Mouse (Mus musculus) heart, embryonic 14.5 days (tissue): ENCODE measurements at regions not wholly inside any gene's neighbourhood (a gene's known extent, or its start where the extent isn't known, plus 50 kb on each side); places are given as distances from the start of the nearest gene placed in this dataset.

ENCODE experiments used
- ATAC-seq: fragments of 200-750 bp; cut with Nextera tagmentation; 2 replicates; pipeline ENCODE4 v1.8.0; 2017; ENCODE audit warnings: low read depth, moderate TSS enrichment; ENCODE audit not compliant: insufficient number of reproducible peaks, insufficient read depth, low FRiP score
- H3K27ac ChIP-seq, 2 experiments: fragments of 200-500 bp in 1 of 2; fragments of 300-500 bp in 1 of 2; sonication (generic) in 1 of 2; replicated peaks in 1 of 2; 2 replicates each; pipeline ENCODE4 v1.5.1; 2012 to 2014; ENCODE audit warnings: low read depth in 2 of 2, low read length in 2 of 2, control low read depth in 1 of 2, mild to moderate bottlenecking in 1 of 2, mixed read lengths in 1 of 2; ENCODE audit not compliant: control insufficient read depth in 1 of 2, insufficient read depth in 1 of 2
- H3K27me3 ChIP-seq: fragments of 300-500 bp; sonication (generic); 2 replicates; pipeline ENCODE4 v1.6.1; 2014; ENCODE audit warnings: mild to moderate bottlenecking, low read length, control low read depth; ENCODE audit not compliant: control insufficient read depth, insufficient read depth
- H3K36me3 ChIP-seq: fragments of 300-500 bp; sonication (generic); 2 replicates; pipeline ENCODE4 v1.6.1; 2014; ENCODE audit warnings: mild to moderate bottlenecking, control low read depth, low read length, mixed read lengths; ENCODE audit not compliant: control insufficient read depth, insufficient read depth
- H3K4me1 ChIP-seq, 2 experiments: fragments of 200-500 bp in 1 of 2; fragments of 300-500 bp in 1 of 2; sonication (generic) in 1 of 2; 2 replicates each; pipeline ENCODE4 v1.6.1; 2012 to 2014; ENCODE audit warnings: low read length in 2 of 2, control low read depth in 1 of 2, mixed read lengths in 1 of 2; ENCODE audit not compliant: control insufficient read depth in 2 of 2, insufficient read depth in 2 of 2
- H3K4me2 ChIP-seq: fragments of 300-500 bp; sonication (generic); 2 replicates; pipeline ENCODE4 v1.6.1; 2014; ENCODE audit warnings: mild to moderate bottlenecking, low read length
- H3K4me3 ChIP-seq, 2 experiments: fragments of 200-500 bp in 1 of 2; fragments of 300-500 bp in 1 of 2; sonication (generic) in 1 of 2; 2 replicates each; pipeline ENCODE4 v1.5.1; 2012 to 2014; ENCODE audit warnings: low read length in 2 of 2, mild to moderate bottlenecking in 2 of 2, control low read depth in 1 of 2, low read depth in 1 of 2, moderate library complexity in 1 of 2; ENCODE audit not compliant: control insufficient read depth in 1 of 2, insufficient read depth in 1 of 2
- H3K9ac ChIP-seq: fragments of 300-500 bp; sonication (generic); 2 replicates; pipeline ENCODE4 v1.6.1; 2014; ENCODE audit warnings: mild to moderate bottlenecking, low read length
- H3K9me3 ChIP-seq: fragments of 300-500 bp; sonication (generic); 2 replicates; pipeline ENCODE4 v1.6.1; 2016; ENCODE audit warnings: low read length, control low read depth; ENCODE audit not compliant: control insufficient read depth
- WGBS: fragments of 180-500 bp; shearing (Covaris S2); extraction: QIAGEN DNeasy Blood & Tissue Kit; methylation state at CpG from one replicate; pipeline ENCODE4 v1.1.7; 2014; 5-methylcytosine and 5-hydroxymethylcytosine counted together

DNA sequence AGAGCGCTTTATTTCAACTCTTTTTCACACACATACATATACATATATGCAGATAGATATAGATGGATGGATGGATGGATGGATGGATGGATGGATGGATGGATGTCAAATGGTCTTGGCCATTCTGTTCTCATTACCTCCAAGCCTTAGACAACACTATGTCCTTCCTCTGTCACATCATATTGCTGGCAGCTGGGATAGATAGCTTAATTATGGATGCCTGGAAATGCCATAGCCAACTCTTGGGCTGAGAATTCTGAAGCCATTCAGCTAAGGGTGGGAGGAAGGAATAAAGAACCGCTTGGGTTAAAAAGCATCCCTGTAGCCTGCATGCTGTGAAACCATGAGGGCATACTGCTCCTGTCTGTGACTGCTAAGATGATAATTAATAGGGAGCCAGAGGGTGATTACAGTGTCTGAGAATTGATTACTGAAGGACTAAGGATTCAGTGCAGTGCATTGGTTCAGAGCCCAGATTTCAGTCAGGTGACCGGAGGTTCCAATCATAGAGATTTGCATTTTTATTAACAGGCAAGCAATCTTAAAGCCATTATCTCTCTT, 290.5 kb upstream of the Sema6d start:
- no peak for ATAC-seq
- Histone ChIP-seq H3K4me2 (no peak overlapping the region), H3K4me1 (no peaks in the 10 kb centered on the region), H3K9ac (no peak overlapping the region), H3K4me3 (no peak overlapping the region), H3K9me3 (no peaks in the 10 kb centered on the region), H3K27me3 (no peaks in the 10 kb centered on the region), H3K36me3 (no peaks in the 10 kb centered on the region), H3K27ac (no peak overlapping the region)
- WGBS = 75% methylated on average over 3 of the region's 3 CpGs

GRCm38 (mm10) chr2:123805646-123806045, 284.1 kb upstream of the Sema6d start:
- WGBS = 79% methylated on average over 2 of the region's 2 CpGs
- Histone ChIP-seq H3K4me2 (no peak overlapping the region), H3K9me3 (no peaks in the 10 kb centered on the region)

DNA sequence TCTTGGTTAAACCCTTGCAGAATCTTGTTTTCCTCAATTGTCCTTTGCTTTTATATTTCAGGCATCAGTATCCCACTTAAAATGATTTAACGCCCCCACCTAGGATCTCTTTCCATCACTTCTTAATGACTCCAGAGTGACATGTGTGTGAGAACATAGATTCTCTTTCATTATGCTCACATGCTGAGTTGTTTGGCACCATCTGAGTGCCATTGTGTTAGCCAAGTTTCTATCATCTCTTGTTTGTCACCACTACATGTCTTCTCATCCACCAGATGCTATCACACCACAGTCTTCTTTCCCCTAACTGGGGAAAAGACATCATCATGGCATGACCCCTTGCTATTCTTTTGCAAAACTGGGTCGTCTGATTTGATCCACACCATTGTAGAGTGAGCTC, 283.4 kb upstream of the Sema6d start:
- no peaks in the 10 kb centered on the region for H3K9me3 ChIP-seq
- no peak for ATAC-seq
- no peak overlapping the region for H3K27ac ChIP-seq
- no peaks in the 10 kb centered on the region for H3K36me3 ChIP-seq
- 70% methylated on average over 2 of the region's 2 CpGs for WGBS
- no peaks in the 10 kb centered on the region for H3K4me1 ChIP-seq
- no peak overlapping the region for H3K4me2 ChIP-seq
- no peak overlapping the region for H3K9ac ChIP-seq
- no peaks in the 10 kb centered on the region for H3K27me3 ChIP-seq
- no peak overlapping the region for H3K4me3 ChIP-seq

More at GRCm38 (mm10) chr2:123805646-123806045, 284.1 kb upstream of the Sema6d start:
- H3K9ac ChIP-seq = no peak overlapping the region
- H3K4me3 ChIP-seq = no peak overlapping the region
- ATAC-seq = no peak
- H3K27ac ChIP-seq = no peak overlapping the region
- no peaks in the 10 kb centered on the region for H3K36me3 ChIP-seq
- no peaks in the 10 kb centered on the region for H3K27me3 ChIP-seq
- no peaks in the 10 kb centered on the region for H3K4me1 ChIP-seq

DNA sequence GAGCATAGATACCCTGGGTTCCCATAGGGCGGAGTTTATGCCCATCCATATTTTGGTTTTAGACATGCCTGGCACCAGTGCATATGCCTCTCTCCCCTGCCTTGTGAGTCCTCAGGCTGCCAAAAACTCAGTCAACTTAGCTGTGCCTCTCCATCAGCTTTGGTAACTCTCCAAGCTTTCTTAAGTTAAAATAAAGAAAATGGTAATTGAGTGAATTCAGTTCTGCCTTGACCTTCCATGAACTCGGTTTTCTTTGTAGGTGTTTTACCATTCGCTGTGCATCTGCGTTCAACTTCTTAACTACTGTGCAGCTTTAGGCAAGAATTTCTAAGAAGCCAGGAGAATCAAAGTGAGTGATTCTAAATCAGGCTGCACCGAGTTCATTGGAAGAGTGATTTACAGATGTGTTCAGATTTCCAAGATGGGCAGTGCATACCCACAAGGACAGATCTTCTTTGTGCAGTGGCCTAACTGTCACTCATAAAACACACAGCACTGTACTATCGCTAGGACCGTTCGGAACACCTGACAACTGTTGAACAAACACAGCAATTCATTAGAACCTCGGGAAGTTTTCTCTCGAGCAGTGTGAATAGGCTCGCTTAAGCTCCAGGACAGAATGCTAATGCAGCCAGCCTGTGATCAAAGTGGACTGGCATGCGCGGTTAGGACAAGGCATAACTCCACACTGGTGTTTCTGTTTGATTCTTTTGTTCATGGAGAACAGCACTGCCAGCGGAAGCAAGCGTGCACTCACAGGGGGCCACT, 276.4 kb upstream of the Sema6d start:
- H3K4me3 ChIP-seq = no peak overlapping the region
- ATAC-seq = no peak
- H3K9ac ChIP-seq = no peak overlapping the region
- H3K9me3 ChIP-seq = no peaks in the 10 kb centered on the region
- no peaks in the 10 kb centered on the region for H3K36me3 ChIP-seq
- no peak overlapping the region for H3K27ac ChIP-seq
- H3K4me1 ChIP-seq = peaks cover 0 to 3% of the 10 kb centered on the region in 2 experiments; a peak in 1 of 4 replicates
- 64% methylated on average over 15 of the region's 15 CpGs for WGBS
- no peak overlapping the region for H3K4me2 ChIP-seq
- no peaks in the 10 kb centered on the region for H3K27me3 ChIP-seq

DNA sequence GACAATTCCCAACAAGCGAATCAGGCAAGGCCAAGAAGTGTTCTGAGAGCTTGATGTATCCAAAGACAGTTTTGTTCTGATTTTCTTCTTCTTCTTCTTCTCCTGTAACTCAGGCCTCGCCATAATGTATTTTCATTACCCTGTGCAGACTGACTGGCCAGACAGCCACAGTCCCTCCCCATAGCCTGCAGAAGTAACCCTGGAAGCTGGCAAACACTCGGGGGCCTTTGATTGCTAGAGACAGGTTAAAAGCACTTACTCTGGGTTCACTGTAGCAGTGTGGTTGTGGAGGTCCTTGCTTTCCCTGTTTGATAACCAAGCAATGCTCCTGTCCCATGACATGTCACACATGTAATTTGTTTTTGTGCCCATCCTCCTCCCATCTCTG, 275.8 kb upstream of the Sema6d start:
- no peaks in the 10 kb centered on the region for H3K9me3 ChIP-seq
- H3K36me3 ChIP-seq = no peaks in the 10 kb centered on the region
- H3K27ac ChIP-seq = no peak overlapping the region
- no peak overlapping the region for H3K4me2 ChIP-seq
- no peaks in the 10 kb centered on the region for H3K27me3 ChIP-seq
- no peak overlapping the region for H3K4me3 ChIP-seq
- no peak for ATAC-seq
- peaks cover 0 to 3% of the 10 kb centered on the region in 2 experiments; a peak in 1 of 4 replicates for H3K4me1 ChIP-seq
- no peak overlapping the region for H3K9ac ChIP-seq
- 63% methylated on average over 3 of the region's 3 CpGs for WGBS

GRCm38 (mm10) chr2:123816627-123817026, 273.1 kb upstream of the Sema6d start:
- peaks cover 0 to 3% of the 10 kb centered on the region in 2 experiments; a peak in 1 of 4 replicates for H3K4me1 ChIP-seq
- ATAC-seq = no peak
- WGBS = 90% methylated on average over 2 of the region's 2 CpGs
- H3K27ac ChIP-seq = no peak overlapping the region
- H3K9me3 ChIP-seq = no peaks in the 10 kb centered on the region
- H3K9ac ChIP-seq = no peak overlapping the region
- no peak overlapping the region for H3K4me2 ChIP-seq
- H3K27me3 ChIP-seq = no peaks in the 10 kb centered on the region
- no peak overlapping the region for H3K4me3 ChIP-seq
- H3K36me3 ChIP-seq = no peaks in the 10 kb centered on the region

GRCm38 (mm10) chr2:123833540-123834136, 256.1 kb upstream of the Sema6d start:
- H3K27ac ChIP-seq = no peak overlapping the region
- no peaks in the 10 kb centered on the region for H3K36me3 ChIP-seq
- H3K4me1 ChIP-seq = no peaks in the 10 kb centered on the region
- no peaks in the 10 kb centered on the region for H3K9me3 ChIP-seq
- no peak for ATAC-seq
- no peak overlapping the region for H3K4me2 ChIP-seq
- WGBS = 51% methylated on average over 1 of the region's 1 CpGs
- no peak overlapping the region for H3K4me3 ChIP-seq
- no peaks in the 10 kb centered on the region for H3K27me3 ChIP-seq
- no peak overlapping the region for H3K9ac ChIP-seq
